Mouse (Mus musculus) heart, adult 2 months (tissue): ENCODE measurements around the gene Zfp607b. TPM values are rescaled to one million over a fixed set of nuclear protein-coding genes. Genes with fewer than 3 reads are reported as not detected.

ENCODE experiments used
- DNase-seq, 2 experiments: peaks; one replicate each; pipeline ENCODE4 v3.0.0; 2021
- H3K27ac ChIP-seq: fragments of 200-600 bp; 2 replicates; pipeline ENCODE4 v1.8.1; 2022
- H3K27me3 ChIP-seq: fragments of 200-500 bp; 2 replicates; pipeline ENCODE4 v1.6.1; 2012; ENCODE audit warnings: mild to moderate bottlenecking, low read length, inconsistent platforms, mixed read lengths; ENCODE audit not compliant: control insufficient read depth, insufficient read depth
- H3K36me3 ChIP-seq: fragments of 200-500 bp; 2 replicates; pipeline ENCODE4 v1.6.1; 2012; ENCODE audit warnings: low read length, inconsistent platforms; ENCODE audit not compliant: control insufficient read depth, insufficient read depth
- H3K4me1 ChIP-seq: fragments of 200-500 bp; 2 replicates; pipeline ENCODE4 v1.6.1; 2011; ENCODE audit warnings: low read length; ENCODE audit not compliant: control insufficient read depth, insufficient read depth
- H3K4me3 ChIP-seq: fragments of 200-600 bp; 2 replicates; pipeline ENCODE4 v1.8.1; 2022
- H3K79me2 ChIP-seq: fragments of 200-500 bp; replicated peaks from 2 replicates; pipeline ENCODE4 v1.6.1; 2012; ENCODE audit warnings: mild to moderate bottlenecking, inconsistent platforms, low read length, moderate library complexity, mixed read lengths; ENCODE audit not compliant: control insufficient read depth, insufficient read depth
- H3K9ac ChIP-seq: fragments of 200-500 bp; 2 replicates; pipeline ENCODE4 v1.6.1; 2012; ENCODE audit warnings: low read depth, mild to moderate bottlenecking, control low read depth, inconsistent platforms, low read length, mixed read lengths
- CTCF ChIP-seq: fragments of 200-600 bp; IDR thresholded peaks from 2 replicates; pipeline ENCODE4 v1.8.1; 2022; ENCODE audit warnings: antibody characterized with exemption, mild to moderate bottlenecking, moderate library complexity
- EP300 ChIP-seq: fragments of 200-500 bp; IDR thresholded peaks from 2 replicates; pipeline ENCODE4 v1.6.1; 2011; ENCODE audit warnings: low read depth, low read length, control low read depth; ENCODE audit not compliant: insufficient read depth
- POLR2A ChIP-seq: fragments of 200-500 bp; IDR thresholded peaks from 2 replicates; pipeline ENCODE4 v1.6.1; 2011; ENCODE audit warnings: mild to moderate bottlenecking, low read depth, low read length, control low read depth; ENCODE audit not compliant: insufficient read depth
- WGBS: fragments of 180-500 bp; shearing (Covaris S2); methylation state at CpG from one replicate; pipeline ENCODE4 v1.1.7; 2018; 5-methylcytosine and 5-hydroxymethylcytosine counted together
- intact Hi-C: fragments of 180-260 bp; cut with DNase I; formaldehyde crosslinking; loops from one replicate; pipeline ENCODE4 v1.15.1; 2025
- polyA plus RNA-seq: library from polyadenylated mRNA; depleted of rRNA; stranded (reverse); fragments of >200 nt; gene quantifications from 2 replicates; pipeline ENCODE4 v1.2.3, GENCODE M21; 2012
- total RNA-seq, 2 experiments: library from RNA; stranded (reverse); gene quantifications; 2 replicates each; pipeline ENCODE4 v1.2.3; 2021

Zfp607b gene
- total and polyA plus RNA-seq, 3 experiments, result 0.20 to 0.52 (median 0.42) TPM

DNA sequence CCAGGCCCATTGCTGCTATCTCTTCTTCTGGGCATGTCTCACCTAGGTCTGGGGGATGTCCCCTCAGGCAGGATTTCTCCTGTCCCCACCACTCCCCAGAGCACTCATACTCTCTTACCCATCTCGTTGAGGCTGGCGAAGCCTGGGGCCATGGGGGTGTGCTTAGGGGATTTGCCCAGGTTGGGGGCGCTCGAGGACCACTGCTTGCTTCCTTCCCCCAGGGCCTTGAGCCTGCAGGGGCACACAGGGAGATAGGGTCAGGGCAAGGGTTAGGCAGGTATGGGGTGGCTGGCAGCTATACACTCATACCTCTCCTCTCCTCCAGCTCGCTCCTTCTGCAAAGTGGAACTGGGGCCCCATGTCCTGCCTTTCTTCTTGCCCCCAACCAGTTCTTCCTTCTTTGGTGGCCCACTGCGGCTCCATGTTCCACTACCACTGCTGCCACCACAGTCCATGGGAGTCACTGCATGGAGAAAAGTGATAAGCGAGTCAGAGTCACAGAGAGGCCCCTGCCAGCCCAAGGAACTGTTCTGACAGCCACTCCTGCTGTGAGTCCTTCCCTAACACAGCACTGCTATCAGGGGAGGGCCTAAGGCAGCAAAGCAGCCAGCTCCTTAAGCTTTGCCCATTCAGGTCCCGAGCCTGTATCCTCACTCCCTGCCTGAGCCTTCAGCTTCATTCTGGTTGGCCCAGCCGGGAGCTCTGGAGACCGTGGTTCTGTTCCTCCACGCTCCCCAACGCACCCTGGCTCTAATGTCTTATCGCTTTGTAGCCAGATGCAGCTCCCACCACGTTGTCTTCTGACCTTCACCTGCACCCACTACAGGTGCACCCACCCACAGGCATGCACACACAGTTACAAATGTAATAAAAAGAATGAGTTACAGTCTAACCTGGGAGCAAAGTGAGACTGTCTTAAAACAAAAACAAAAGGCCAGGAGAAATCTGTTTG lies 30.2 kb upstream of the Zfp607b start:
- no peaks in the 10 kb centered on the region for H3K36me3 ChIP-seq
- H3K79me2 ChIP-seq, result no peaks in the 10 kb centered on the region
- TF ChIP-seq EP300, result no peak
- no peak for TF ChIP-seq POLR2A
- no peak for TF ChIP-seq CTCF
- intact Hi-C loops, result no loop called here
- no peak overlapping the region for H3K27ac ChIP-seq
- no peak overlapping the region for H3K4me3 ChIP-seq
- no peaks in the 10 kb centered on the region; the same call in 1 of the 2 replicates for H3K27me3 ChIP-seq
- 67% methylated on average over 14 of the region's 14 CpGs for WGBS
- no peak overlapping the region for H3K9ac ChIP-seq
- no peak for DNase-seq
- no peaks in the 10 kb centered on the region for H3K4me1 ChIP-seq

- intact Hi-C loops, result no loop called here
- WGBS, result 91% methylated on average over 4 of the region's 4 CpGs
- H3K79me2 ChIP-seq, result no peaks in the 10 kb centered on the region
- H3K4me3 ChIP-seq, result no peak overlapping the region
- H3K4me1 ChIP-seq, result no peaks in the 10 kb centered on the region
- no peak overlapping the region for H3K9ac ChIP-seq
- H3K27ac ChIP-seq, result no peak overlapping the region
- no peaks in the 10 kb centered on the region for H3K36me3 ChIP-seq
- no peak for DNase-seq
- TF ChIP-seq CTCF, result no peak
- no peak for TF ChIP-seq EP300
- no peak for TF ChIP-seq POLR2A
- no peaks in the 10 kb centered on the region for H3K27me3 ChIP-seq
Observed at GRCm38 (mm10) chr7:27662038-27662437, 27.1 kb upstream of the Zfp607b start.

- Histone ChIP-seq H3K9ac (peak overlapping the region; percentile 86), H3K4me1 (peaks cover 8% of the 10 kb centered on the region), H3K27ac (peak overlapping the region; percentile 95; the same call in 1 of the 2 replicates), H3K27me3 (no peaks in the 10 kb centered on the region), H3K36me3 (no peaks in the 10 kb centered on the region), H3K4me3 (peak overlapping the region; percentile 56), H3K79me2 (peaks cover 2% of the 10 kb centered on the region; the same call in 1 of the 2 replicates)
- 0 out of 2 replicates have a peak, but pooled peaks have one; percentile 5 for TF ChIP-seq CTCF
- no peak for TF ChIP-seq POLR2A
- 56% methylated on average over 9 of the region's 9 CpGs for WGBS
- no peak for DNase-seq
- intact Hi-C loops, result loop anchor here (10.0 kb wide), 1 partner anchor 318 kb away; the partner anchor contains the start of genes Gm20479 and Shkbp1
Observed at GRCm38 (mm10) chr7:27673064-27673574, 16.0 kb upstream of the Zfp607b start.

GRCm38 (mm10) chr7:27673575-27674131 lies 15.5 kb upstream of the Zfp607b start:
- DNase-seq, result peak; percentile 25 to 46
- Histone ChIP-seq H3K9ac (peak overlapping the region; percentile 86), H3K27me3 (no peaks in the 10 kb centered on the region), H3K36me3 (no peaks in the 10 kb centered on the region), H3K4me3 (peak overlapping the region; percentile 56), H3K4me1 (peaks cover 8% of the 10 kb centered on the region), H3K27ac (peak overlapping the region; percentile 95), H3K79me2 (peaks cover 2% of the 10 kb centered on the region; the same call in 1 of the 2 replicates)
- intact Hi-C loops, result loop anchor here (2.0 to 10.0 kb wide), 2 partner anchors 15 to 319 kb away; partner anchors contain the start of genes Gm20479, Shkbp1 and Zfp607b
- WGBS, result 2% methylated on average over 52 of the region's 52 CpGs
- TF ChIP-seq POLR2A (no peak), EP300 (no peak), CTCF (no peak)

DNA sequence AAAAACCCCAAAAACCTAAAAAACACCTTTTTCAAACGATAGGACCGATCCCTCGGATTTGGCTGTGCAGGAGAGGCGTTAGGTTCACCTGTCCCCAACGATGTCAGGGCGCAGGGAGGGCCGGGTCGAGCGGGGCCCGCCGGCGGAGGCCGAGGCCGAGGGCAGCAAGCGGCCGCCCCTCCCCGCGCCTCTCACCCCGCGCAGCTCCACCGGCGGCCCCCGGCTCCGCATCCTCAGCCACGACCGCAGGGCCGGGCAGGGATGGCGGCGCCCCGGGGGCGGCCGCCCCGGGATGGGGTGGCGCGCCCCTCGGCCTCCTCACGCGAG lies 15.0 kb upstream of the Zfp607b start:
- no peaks in the 10 kb centered on the region for H3K27me3 ChIP-seq
- H3K4me3 ChIP-seq, result peak overlapping the region; percentile 56
- H3K9ac ChIP-seq, result peak overlapping the region; percentile 86
- peaks cover 8% of the 10 kb centered on the region for H3K4me1 ChIP-seq
- WGBS, result under 1% methylated on average over 35 of the region's 38 CpGs
- intact Hi-C loops, result loop anchor here (2.0 to 10.0 kb wide), 2 partner anchors 15 to 319 kb away; partner anchors contain the start of genes Gm20479, Shkbp1 and Zfp607b
- peak overlapping the region; percentile 95 for H3K27ac ChIP-seq
- TF ChIP-seq CTCF, result no peak
- no peak for TF ChIP-seq POLR2A
- no peak for TF ChIP-seq EP300
- no peaks in the 10 kb centered on the region for H3K36me3 ChIP-seq
- no peak for DNase-seq
- peaks cover 2% of the 10 kb centered on the region; the same call in 1 of the 2 replicates for H3K79me2 ChIP-seq
